Mouse (Mus musculus) C2C12 (cell line): ENCODE data around the gene Auts2.

Experiments used
- CTCF ChIP-seq: IDR thresholded peaks from one replicate; pipeline ENCODE4 v1.5.1; 2011; ENCODE audit not compliant: control insufficient read depth, insufficient read depth, insufficient read length
- MYOG ChIP-seq: IDR thresholded peaks from one replicate; pipeline ENCODE4 v1.6.1; 2011; ENCODE audit not compliant: control insufficient read depth, insufficient read length; ENCODE audit errors: extremely low read depth

DNA sequence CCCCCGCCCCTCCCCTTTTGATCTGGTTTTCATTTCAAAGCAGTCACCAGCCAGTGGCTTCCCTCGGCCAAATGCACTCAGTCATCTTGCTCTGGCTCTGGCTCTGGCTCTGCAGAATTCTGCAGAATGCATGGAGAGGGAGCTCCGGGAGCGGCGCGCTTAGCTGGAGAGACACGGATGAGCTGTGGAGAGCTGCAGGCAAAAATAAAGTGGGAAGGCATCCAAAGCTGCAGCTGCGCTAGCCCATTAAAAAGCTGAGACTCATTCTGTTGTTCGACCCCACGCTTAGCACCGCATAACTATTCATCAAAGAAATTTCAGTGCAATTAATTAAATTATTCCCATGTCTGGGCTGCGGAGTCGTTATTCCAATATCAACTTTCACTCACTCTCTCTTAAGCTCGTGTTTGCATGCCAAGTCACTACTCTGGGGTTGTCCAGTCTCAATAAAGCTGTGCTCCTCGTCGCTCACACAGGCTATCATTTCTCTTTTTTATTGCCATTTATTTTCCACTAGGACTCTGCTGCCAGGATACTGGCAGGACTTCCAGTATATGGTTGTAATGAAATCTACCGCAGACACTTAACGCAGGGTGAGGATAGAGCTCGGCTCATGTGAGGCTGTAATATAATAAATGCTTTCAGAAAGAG, 468.3 kb downstream of the Auts2 start:
- TF ChIP-seq CTCF (no peak), MYOG (no peak)
